Mouse (Mus musculus) gastrocnemius, postnatal 36 days (tissue): ENCODE data around the gene Dennd1a. TPM values are rescaled to one million over a fixed set of nuclear protein-coding genes. Genes with fewer than 3 reads are reported as not detected.

Experiments used
- DNase-seq, 2 experiments: peaks; one replicate each; pipeline ENCODE4 v3.0.0; 2022
- intact Hi-C: fragments of 180-260 bp; cut with DNase I; formaldehyde crosslinking; loops from one replicate; pipeline ENCODE4 v1.15.1; 2025
- total RNA-seq, 2 experiments: library from RNA; stranded (reverse); gene quantifications; 2 replicates each; pipeline ENCODE4 v1.2.3; 2021

Dennd1a gene
- total RNA-seq, 2 experiments from 2014 or later = 24.9 to 28.2 TPM

- DNase-seq = no peak
- intact Hi-C loops = no loop called here
Observed at GRCm38 (mm10) chr2:37931018-37931930, 355.9 kb downstream of the Dennd1a start.

DNA sequence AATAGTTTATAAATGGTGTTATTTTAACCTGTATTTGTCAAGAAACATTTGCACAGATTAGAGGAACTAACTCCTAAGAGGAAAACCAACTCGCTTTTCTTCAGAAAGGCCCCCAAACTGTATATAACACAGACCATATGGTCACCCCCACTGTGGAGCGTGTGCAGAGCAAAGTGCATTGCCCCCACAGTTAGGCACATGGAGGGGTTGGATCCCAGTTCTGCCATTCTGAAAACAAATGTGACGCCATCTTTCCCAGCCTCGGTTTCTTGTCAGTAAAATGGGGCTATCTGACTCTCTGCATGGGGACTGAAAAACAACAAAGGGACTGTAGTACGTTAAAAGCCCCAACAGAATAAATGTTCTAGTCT is 361.1 kb downstream of the Dennd1a start:
- no peak for DNase-seq
- intact Hi-C loops = loop anchor here (10.0 kb wide), 1 partner anchor 729 kb away; no protein-coding TSS in a partner anchor

GRCm38 (mm10) chr2:37925413-37926132 is 361.6 kb downstream of the Dennd1a start:
- intact Hi-C loops = loop anchor here (2.0 to 10.0 kb wide), 2 partner anchors 451 to 729 kb away; no protein-coding TSS in a partner anchor
- DNase-seq = peak in 1 of 2 experiments; percentile 19

GRCm38 (mm10) chr2:37908721-37909506 is 378.3 kb downstream of the Dennd1a start:
- intact Hi-C loops = no loop called here
- DNase-seq = no peak

DNA sequence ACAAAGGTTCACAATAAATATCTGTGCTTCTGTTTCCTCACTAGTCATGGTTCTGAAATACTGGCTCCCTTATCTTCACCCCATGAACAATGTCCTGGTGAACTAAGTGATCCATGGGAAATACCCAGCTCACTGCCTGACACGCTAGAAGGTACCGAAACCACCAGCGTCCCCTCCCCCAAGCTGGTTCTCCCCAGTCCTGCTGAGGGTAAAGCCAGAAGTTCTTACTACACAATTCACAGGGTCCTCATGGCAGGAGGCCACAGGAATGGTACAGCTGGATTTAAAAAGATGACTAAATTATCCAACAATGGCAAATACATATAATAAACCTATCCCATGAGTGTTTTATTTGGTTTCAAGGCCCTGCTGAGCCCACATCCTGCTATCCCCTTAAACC is 378.9 kb downstream of the Dennd1a start:
- no peak for DNase-seq
- intact Hi-C loops = no loop called here

DNA sequence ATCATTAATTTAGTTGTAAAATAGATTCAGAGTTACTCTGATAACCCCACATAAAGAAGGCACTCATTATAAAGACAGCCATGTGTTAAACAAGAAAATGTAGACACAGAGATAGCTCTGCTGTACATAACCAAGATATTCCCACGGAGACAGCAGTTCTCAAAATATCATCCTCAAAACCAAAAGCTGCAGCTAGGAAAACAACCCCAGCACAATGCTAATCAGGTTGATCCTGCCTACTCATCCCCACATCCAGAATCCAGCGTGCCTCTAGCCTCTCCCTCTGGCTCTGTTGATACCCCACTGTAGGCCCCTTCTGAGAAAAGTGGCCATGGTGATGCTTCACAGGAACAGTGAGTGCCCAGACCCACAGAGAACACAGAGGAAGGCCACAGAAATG is 380.9 kb downstream of the Dennd1a start:
- no peak for DNase-seq
- intact Hi-C loops = no loop called here

DNA sequence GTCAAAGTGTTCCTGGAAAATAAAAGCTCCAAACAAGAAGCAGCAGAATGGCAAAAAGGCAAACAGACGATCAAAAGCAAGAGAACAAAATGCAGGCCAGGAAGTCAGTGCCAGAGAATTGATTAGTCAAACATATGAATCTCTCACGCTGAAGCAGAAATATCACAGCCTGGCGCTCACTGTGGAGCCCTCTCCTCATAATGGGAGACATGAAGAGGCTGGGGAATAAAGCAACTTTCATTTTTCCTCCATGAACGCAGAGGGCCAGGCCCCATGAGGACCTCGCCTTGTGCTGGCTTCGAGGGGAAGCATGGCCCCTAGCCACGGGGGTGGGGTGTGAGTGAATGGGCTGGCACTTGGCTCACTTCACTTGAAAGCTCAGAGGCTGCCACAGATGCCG is 383.9 kb downstream of the Dennd1a start:
- DNase-seq = no peak
- intact Hi-C loops = no loop called here

DNA sequence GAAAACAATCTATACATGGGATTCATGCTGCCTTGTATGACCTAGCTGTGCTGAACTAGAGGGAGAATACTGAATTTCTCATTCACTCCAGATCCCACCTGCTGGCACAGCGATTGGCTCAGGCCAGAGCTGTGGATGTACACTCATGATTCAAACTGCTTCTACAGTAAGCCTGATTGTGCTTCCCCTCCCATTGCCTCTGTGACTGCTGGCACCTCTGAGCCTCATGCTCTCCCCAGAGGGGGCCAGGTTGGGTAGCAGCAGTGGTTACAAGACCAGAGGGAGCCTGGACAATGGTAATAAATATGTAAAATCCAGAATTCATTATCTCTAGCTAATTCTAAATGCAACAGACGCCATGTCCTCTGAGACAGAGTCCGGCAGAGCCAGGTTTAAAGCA is 404.0 kb downstream of the Dennd1a start:
- intact Hi-C loops = no loop called here
- no peak for DNase-seq

DNA sequence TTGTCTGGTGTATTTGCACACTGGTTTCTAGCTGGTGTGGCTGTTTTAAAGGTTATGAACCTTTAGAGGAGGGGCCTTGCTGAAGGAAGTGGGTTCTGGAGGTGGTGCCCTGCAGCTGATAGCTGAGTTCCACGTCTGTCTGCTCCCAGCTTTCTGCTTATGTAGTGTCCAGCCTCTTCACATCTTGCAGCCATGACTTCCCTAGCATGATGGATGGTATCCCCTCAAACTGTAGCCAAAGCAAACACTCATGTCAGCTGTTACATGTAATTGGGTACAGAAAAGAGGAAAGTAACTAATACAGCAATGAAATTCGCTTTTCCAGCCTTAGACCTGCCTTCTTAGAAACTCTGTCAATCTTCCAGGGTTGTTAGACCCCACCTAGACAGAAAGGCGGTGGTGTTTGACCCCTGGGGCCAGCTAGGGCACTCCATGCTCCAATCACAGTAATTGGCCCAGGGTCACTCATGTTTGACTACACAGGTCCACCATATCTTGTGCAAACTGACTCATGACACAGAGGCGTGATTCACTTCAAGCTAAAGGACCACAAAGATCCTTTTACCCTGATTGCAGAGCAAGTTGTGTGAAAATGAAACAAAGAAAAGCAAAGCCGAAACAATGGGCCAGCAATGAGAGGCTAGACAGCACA is 405.8 kb downstream of the Dennd1a start:
- no peak for DNase-seq
- intact Hi-C loops = no loop called here

DNA sequence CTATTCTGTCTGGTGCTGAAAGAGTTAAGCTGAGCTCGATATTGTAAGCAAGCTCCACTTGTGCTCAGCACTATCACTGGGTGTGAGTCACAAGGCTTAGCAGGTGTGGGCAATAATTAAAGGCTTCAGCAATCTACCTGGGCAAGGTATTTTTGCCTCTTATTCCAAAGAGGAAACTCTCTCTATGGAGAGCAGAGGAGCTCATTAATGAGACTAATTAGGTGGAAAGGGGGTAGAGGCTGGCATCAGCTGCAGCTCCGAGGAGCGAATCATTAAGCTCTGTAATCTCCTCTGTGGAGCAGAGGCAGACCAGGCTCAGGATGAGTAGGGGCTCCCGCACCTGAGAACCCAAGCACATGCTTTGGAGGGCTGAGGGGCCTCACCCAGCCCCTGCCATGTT is 407.5 kb downstream of the Dennd1a start:
- intact Hi-C loops = no loop called here
- DNase-seq = no peak

GRCm38 (mm10) chr2:37872791-37873190 is 414.4 kb downstream of the Dennd1a start:
- DNase-seq = no peak
- intact Hi-C loops = no loop called here

DNA sequence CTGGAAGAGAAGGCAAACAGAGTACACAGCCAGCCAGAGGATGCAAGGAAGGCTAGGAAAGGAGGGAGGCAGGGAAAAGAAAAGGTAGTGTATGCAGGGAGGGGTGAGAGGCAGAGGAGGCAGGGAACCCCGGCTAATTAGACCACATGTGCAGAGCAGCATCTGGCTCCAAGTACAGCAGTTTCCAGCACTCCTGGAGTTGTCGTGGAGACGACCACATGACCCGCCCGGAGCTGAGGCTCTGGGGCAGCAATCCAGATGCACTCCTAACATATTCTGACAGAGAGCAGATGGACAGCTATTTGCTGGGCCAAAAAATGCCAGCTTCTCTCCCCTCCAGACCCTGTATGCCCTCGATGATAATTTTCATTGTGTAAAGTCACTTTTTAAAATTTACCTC is 417.6 kb downstream of the Dennd1a start:
- DNase-seq = no peak
- intact Hi-C loops = no loop called here

DNA sequence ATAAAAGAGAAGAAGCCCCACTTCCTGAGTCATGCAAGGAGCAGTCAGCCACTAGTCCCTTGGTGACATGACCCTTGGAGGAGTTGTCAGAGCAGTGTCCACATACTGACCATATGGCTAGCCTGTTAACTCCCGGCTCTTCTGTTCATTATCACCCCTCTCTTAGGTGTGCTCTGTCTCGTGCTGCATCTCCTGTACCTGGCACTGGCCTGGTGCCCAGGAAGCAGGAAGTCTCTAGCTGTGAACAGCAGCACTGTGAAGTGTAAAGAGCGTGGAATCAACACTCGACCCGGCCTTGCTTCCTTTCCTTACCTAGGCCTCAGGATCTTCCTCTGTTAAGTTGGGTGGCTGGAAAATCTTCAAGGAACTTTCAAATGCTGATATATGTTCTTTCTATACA is 419.8 kb downstream of the Dennd1a start:
- intact Hi-C loops = no loop called here
- DNase-seq = no peak

DNA sequence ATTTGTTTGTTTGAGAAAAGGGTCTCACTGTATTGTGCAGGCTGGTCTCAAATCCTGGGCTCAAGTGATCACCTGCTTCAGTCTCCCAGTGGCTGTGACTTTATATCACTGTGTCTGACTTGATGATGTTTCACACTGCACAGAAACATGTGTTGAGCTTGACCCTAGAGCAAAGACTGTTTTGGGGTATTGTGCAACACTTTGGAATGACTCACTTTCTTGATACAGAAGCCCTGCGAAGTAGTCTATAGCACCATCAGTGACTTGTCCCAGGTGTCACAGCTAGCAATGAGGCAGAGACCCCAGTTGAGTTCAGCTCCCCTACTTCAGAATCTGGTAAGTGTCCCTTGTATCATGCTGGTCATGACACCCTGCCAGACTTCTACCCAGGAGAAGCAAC is 429.7 kb downstream of the Dennd1a start:
- intact Hi-C loops = no loop called here
- no peak for DNase-seq

DNA sequence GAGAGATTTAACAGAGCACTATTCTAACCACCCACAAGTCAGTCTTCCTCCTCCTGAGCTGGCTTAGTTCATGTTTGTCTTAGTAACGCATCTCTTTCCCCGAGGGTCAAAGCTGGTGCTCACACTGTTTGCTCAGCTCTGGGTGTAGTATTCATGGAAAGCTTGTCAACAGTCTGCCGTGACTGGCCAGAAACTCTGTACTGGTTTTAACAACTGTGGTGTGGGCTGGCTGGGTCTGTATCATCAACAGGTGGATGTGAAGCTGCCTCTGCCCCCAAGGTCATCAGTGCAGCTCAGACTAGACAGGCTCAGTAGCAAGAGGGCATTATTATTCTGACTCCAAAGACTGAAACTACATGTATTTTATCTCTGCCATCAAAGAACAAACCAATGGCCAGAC is 430.2 kb downstream of the Dennd1a start:
- no peak for DNase-seq
- intact Hi-C loops = no loop called here

DNA sequence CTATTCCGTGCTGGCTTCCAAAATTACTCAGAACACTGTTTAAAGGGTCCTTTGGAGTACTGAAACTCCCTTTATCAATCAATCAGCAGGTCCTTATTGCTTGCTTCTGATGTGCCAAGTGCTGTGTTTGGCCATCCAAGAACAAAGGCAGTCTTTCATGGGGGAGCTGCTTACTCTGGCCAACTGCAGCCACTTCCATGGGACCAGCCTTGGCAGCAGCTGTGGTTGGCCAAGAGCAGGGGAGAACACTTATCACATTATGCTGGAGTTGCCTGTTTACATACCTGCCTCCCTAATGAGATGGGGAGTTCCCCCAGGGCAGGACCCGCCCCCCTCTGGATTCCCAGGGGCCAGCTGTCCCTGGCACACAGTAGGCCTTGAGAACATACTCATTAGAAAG is 432.0 kb downstream of the Dennd1a start:
- DNase-seq = no peak
- intact Hi-C loops = no loop called here

- DNase-seq = no peak
- intact Hi-C loops = no loop called here
Observed at GRCm38 (mm10) chr2:37853878-37854435, 433.2 kb downstream of the Dennd1a start.

DNA sequence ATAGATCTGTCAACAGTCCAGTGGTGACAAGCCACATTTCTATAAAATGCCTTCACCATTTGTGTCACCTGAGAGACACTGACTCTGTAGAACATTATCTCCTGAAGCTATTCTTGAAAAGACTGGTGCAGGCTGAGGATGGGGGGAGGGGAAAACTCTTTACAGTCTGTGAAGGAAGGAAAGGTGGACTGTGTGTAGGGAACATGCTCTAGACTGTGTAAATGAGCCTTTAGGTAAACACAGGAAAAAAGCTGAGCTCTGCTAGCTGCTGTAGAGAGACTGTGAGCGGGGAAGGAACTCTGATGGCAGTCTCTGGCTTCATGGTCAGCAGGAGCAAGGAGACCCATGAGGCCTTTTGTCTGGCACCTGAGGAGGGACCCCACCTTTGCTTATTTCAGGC is 436.6 kb downstream of the Dennd1a start:
- no peak for DNase-seq
- intact Hi-C loops = no loop called here

- intact Hi-C loops = no loop called here
- DNase-seq = no peak
Observed at GRCm38 (mm10) chr2:37849357-37849756, 437.8 kb downstream of the Dennd1a start.

DNA sequence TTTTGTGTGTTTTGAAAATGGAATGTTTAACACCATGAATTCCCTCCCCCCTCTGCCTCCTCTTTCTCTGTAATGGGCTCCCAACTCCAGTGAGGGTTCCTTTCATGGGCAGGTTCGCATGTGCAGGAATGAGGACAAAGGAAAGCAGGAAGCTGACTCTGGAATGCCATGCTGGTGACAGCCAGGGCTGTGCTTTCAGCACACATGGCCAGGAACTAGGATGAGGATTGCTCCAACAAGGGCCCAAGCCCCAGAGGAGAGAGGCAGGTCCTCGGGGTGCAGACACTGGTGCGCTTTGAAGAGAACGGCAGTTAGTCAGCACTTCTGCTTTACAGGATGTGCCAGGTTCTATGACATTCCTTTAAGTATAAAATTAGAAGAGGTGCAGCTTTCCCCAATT is 444.5 kb downstream of the Dennd1a start:
- intact Hi-C loops = no loop called here
- DNase-seq = no peak
